Mouse (Mus musculus) telencephalon, adult 2 months (tissue): ENCODE results near the gene Olfr395.
"Not testable (repeated sequence)": the region's sequence is repeated elsewhere in the genome, so short reads cannot be mapped to it uniquely, and the experiment has no call there.

Source experiments
- DNase-seq: peaks from one replicate; pipeline ENCODE4 v3.0.0-alpha.2; 2011; ENCODE audit warnings: low read depth, low spot score

Gene Olfr395

GRCm38 (mm10) chr11:73909199-73909598 lies at the start of gene Olfr395:
Olfr395 (minus strand) TSS chr11:73909299.
- DNase-seq, result not testable (repeated sequence)

DNA sequence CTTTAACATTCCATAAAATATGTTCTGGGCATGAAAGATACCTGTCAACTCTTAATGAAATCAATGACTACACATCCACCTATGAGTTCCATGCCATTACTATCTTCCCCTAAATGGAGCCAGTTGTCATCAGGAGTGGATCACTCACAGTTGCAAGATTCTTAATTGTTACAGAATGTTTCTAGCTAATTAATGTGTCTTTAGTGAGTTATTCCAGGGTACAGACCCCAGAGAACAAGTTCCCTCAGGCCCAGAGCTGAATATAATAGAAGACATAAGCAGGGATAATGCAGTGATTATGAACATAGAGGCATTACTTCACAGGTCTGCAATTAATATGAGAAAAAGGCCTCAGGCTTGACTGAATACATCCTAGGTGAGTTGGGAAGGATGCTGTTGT lies 27.3 kb upstream of the Olfr395 start, which contains the start of gene Olfr23:
Gene Olfr23, plus strand, starts transcription at position 301 of the 400 bp plus-strand sequence.
- DNase-seq, result no peak

GRCm38 (mm10) chr11:73890671-73891070 lies 18.4 kb downstream of the Olfr395 start, which contains the start of gene Olfr394:
Olfr394 (minus strand) TSS chr11:73890771.
- DNase-seq, result no peak
